Mouse (Mus musculus) heart, embryonic 16.5 days (tissue): ENCODE results near the gene Tbc1d22a. TPM values are rescaled to one million over a fixed set of nuclear protein-coding genes. Genes with fewer than 3 reads are reported as not detected.

Source experiments
- ATAC-seq: fragments of 200-750 bp; cut with Nextera tagmentation; replicated peaks from 2 replicates; pipeline ENCODE4 v1.8.0; 2017; ENCODE audit warnings: moderate number of reproducible peaks; ENCODE audit not compliant: insufficient read depth, low FRiP score; ENCODE audit errors: extremely low read depth
- H3K27ac ChIP-seq: fragments of 300-500 bp; sonication (generic); 2 replicates; pipeline ENCODE4 v1.5.1; 2014; ENCODE audit warnings: mild to moderate bottlenecking, low read length, control low read depth, moderate library complexity
- H3K27me3 ChIP-seq: fragments of 300-500 bp; sonication (generic); 2 replicates; pipeline ENCODE4 v1.6.1; 2014; ENCODE audit warnings: low read length, mixed read lengths; ENCODE audit not compliant: control insufficient read depth, insufficient read depth
- H3K36me3 ChIP-seq: fragments of 300-500 bp; sonication (generic); 2 replicates; pipeline ENCODE4 v1.6.1; 2014; ENCODE audit not compliant: control insufficient read depth, insufficient read depth
- H3K4me1 ChIP-seq: fragments of 300-500 bp; sonication (generic); 2 replicates; pipeline ENCODE4 v1.6.1; 2014; ENCODE audit warnings: low read length, mixed read lengths; ENCODE audit not compliant: control insufficient read depth, insufficient read depth
- H3K4me2 ChIP-seq: fragments of 300-500 bp; sonication (generic); 2 replicates; pipeline ENCODE4 v1.6.1; 2014; ENCODE audit warnings: low read depth, mild to moderate bottlenecking, control low read depth, low read length
- H3K4me3 ChIP-seq: fragments of 300-500 bp; sonication (generic); 2 replicates; pipeline ENCODE4 v1.5.1; 2014; ENCODE audit warnings: mild to moderate bottlenecking, control low read depth, low read length
- H3K9ac ChIP-seq: fragments of 300-500 bp; sonication (generic); 2 replicates; pipeline ENCODE4 v1.6.1; 2014; ENCODE audit warnings: low read length, control low read depth
- H3K9me3 ChIP-seq: fragments of 300-500 bp; sonication (generic); replicated peaks from 2 replicates; pipeline ENCODE4 v1.6.1; 2016; ENCODE audit warnings: low read length; ENCODE audit not compliant: control insufficient read depth
- WGBS: fragments of 180-500 bp; shearing (Covaris S2); extraction: QIAGEN DNeasy Blood & Tissue Kit; methylation state at CpG from one replicate; pipeline ENCODE4 v1.1.7; 2014; 5-methylcytosine and 5-hydroxymethylcytosine counted together
- polyA plus RNA-seq: library from polyadenylated mRNA; unstranded; fragments of >200 nt; fragmentation: Nextera tagmentation; extraction: Ambion mirVana; gene quantifications from 2 replicates; pipeline ENCODE4 v1.2.1, GENCODE M21; 2015

Gene Tbc1d22a
- polyA plus RNA-seq, 1 experiment from 2014 or later, result 11.5 TPM

DNA sequence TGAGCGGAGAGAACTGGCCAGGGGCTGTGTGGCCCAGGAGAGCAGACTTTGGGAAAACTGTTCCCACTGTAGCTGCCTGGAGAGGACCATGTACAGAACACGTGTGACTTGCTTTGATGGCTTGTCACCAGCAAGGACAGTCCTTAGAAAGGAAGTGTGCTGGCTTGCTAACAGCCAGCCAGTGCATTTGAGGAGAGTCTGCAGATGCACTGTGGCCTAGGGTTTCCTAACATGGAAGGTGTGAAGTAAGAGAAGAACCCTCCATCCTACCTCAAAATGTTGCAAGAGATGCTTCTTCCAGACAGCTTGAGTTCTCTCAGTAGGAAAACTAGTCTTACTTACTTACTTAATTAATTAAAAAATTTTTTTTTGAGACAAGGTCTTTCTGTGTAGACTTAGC lies 140.7 kb downstream of the Tbc1d22a start:
- H3K4me2 ChIP-seq, result no peak overlapping the region
- ATAC-seq, result no peak
- H3K27ac ChIP-seq, result no peak overlapping the region
- H3K4me3 ChIP-seq, result no peak overlapping the region
- H3K9ac ChIP-seq, result no peak overlapping the region
- no peaks in the 10 kb centered on the region for H3K9me3 ChIP-seq
- H3K4me1 ChIP-seq, result no peaks in the 10 kb centered on the region
- no peaks in the 10 kb centered on the region for H3K36me3 ChIP-seq
- 64% methylated on average over 2 of the region's 2 CpGs for WGBS
- H3K27me3 ChIP-seq, result no peaks in the 10 kb centered on the region

DNA sequence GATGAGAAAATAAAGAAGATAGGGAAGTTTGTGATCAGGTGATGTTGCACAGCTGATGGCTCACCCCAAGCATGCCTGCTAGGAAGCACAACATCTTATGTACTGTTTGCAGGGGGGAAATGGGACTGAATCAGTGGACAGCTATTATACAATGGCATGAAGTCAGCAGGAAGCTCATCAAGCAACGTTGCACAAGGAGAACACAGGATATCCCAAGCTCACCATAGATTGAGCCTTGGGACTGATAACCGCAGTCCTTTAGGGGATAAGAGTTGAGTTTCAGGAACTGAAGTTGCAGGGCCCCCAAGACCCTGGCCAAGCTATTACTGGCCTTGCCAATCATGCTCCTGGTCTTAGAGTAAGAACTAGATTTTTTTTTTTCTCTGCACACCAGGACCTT lies 141.6 kb downstream of the Tbc1d22a start:
- H3K36me3 ChIP-seq, result no peaks in the 10 kb centered on the region
- ATAC-seq, result no peak
- H3K27ac ChIP-seq, result no peak overlapping the region
- no peaks in the 10 kb centered on the region for H3K9me3 ChIP-seq
- H3K9ac ChIP-seq, result no peak overlapping the region
- 58% methylated on average over 2 of the region's 2 CpGs for WGBS
- H3K4me3 ChIP-seq, result no peak overlapping the region
- no peak overlapping the region for H3K4me2 ChIP-seq
- no peaks in the 10 kb centered on the region for H3K27me3 ChIP-seq
- no peaks in the 10 kb centered on the region for H3K4me1 ChIP-seq

DNA sequence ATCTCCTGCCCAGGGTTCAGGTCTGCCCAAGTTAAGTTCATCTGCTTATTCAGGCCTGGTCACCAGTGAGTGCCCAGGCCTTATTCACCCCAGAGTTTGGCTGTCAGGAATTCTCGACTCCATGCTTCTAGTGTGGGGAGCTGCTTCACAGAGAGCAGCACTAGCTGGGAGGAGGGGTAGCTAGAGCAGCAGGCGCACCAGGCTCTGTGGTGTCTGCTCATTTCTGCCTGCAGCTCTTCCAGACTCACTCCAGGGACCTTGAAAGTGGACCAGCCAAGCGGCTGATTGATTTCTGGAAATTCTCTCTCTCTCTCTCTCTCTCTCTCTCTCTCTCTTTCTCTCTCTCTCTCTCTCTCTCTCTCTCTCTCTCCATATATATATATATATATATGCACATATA lies 146.1 kb downstream of the Tbc1d22a start:
- H3K36me3 ChIP-seq, result no peaks in the 10 kb centered on the region
- 55% methylated on average over 3 of the region's 3 CpGs for WGBS
- H3K27ac ChIP-seq, result no peak overlapping the region
- no peak overlapping the region for H3K4me2 ChIP-seq
- no peaks in the 10 kb centered on the region for H3K9me3 ChIP-seq
- H3K27me3 ChIP-seq, result no peaks in the 10 kb centered on the region
- peaks cover 8% of the 10 kb centered on the region for H3K4me1 ChIP-seq
- no peak for ATAC-seq
- no peak overlapping the region for H3K4me3 ChIP-seq
- no peak overlapping the region for H3K9ac ChIP-seq

GRCm38 (mm10) chr15:86362306-86363150 lies 148.3 kb downstream of the Tbc1d22a start:
- H3K27me3 ChIP-seq, result no peaks in the 10 kb centered on the region
- H3K36me3 ChIP-seq, result no peaks in the 10 kb centered on the region
- peaks cover 12% of the 10 kb centered on the region for H3K4me1 ChIP-seq
- no peaks in the 10 kb centered on the region for H3K9me3 ChIP-seq
- H3K9ac ChIP-seq, result no peak overlapping the region
- WGBS, result 55% methylated on average over 10 of the region's 10 CpGs
- no peak overlapping the region for H3K4me3 ChIP-seq
- ATAC-seq, result peak; percentile 44; the same call in 1 of the 2 replicates
- peak overlapping the region; percentile 10 for H3K27ac ChIP-seq
- H3K4me2 ChIP-seq, result no peak overlapping the region

DNA sequence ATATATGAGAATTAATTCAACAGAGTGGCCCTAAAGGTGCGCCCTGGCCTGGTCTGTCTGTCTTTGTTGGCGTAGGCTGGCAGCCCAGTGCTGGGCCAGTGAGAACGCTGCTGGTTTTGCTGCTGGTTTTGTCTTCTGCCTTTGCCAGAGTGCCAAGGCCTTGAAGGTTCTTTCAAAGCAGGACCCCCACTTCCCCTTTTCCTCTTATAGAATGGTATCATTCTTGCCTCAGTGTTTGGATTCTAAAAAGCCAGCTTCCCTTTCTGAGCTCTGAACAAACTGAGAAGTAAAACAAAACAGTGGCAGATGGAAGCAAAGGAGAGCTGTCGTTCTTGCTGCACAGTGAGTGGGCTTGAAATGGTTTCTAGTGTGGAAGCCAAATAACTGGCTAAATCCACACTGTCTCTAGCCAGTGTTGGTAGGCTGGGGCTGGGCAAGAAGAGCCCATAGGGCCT lies 149.6 kb downstream of the Tbc1d22a start:
- Histone ChIP-seq H3K4me3 (no peak overlapping the region), H3K9ac (no peak overlapping the region), H3K27me3 (no peaks in the 10 kb centered on the region), H3K4me1 (peaks cover 12% of the 10 kb centered on the region), H3K4me2 (no peak overlapping the region), H3K36me3 (no peaks in the 10 kb centered on the region), H3K27ac (no peak overlapping the region; the same call in 1 of the 2 replicates), H3K9me3 (no peaks in the 10 kb centered on the region)
- 89% methylated on average over 4 of the region's 4 CpGs for WGBS
- ATAC-seq, result no peak

GRCm38 (mm10) chr15:86364948-86365658 lies 150.8 kb downstream of the Tbc1d22a start:
- H3K4me3 ChIP-seq, result no peak overlapping the region
- H3K27me3 ChIP-seq, result no peaks in the 10 kb centered on the region
- H3K9me3 ChIP-seq, result no peaks in the 10 kb centered on the region
- no peak for ATAC-seq
- H3K4me1 ChIP-seq, result peaks cover 12% of the 10 kb centered on the region
- no peak overlapping the region for H3K27ac ChIP-seq
- 92% methylated on average over 10 of the region's 10 CpGs for WGBS
- H3K4me2 ChIP-seq, result no peak overlapping the region
- H3K36me3 ChIP-seq, result no peaks in the 10 kb centered on the region
- no peak overlapping the region for H3K9ac ChIP-seq

GRCm38 (mm10) chr15:86366726-86367125 lies 152.5 kb downstream of the Tbc1d22a start:
- ATAC-seq, result no peak
- Histone ChIP-seq H3K4me1 (peaks cover 12% of the 10 kb centered on the region), H3K36me3 (no peaks in the 10 kb centered on the region), H3K9me3 (no peaks in the 10 kb centered on the region), H3K4me2 (no peak overlapping the region), H3K4me3 (no peak overlapping the region), H3K9ac (no peak overlapping the region), H3K27me3 (no peaks in the 10 kb centered on the region), H3K27ac (no peak overlapping the region)
- 80% methylated on average over 4 of the region's 4 CpGs for WGBS

GRCm38 (mm10) chr15:86367247-86367646 lies 153.0 kb downstream of the Tbc1d22a start:
- H3K9me3 ChIP-seq, result no peaks in the 10 kb centered on the region
- 61% methylated on average over 8 of the region's 8 CpGs for WGBS
- H3K4me3 ChIP-seq, result no peak overlapping the region
- H3K4me2 ChIP-seq, result no peak overlapping the region
- peaks cover 12% of the 10 kb centered on the region for H3K4me1 ChIP-seq
- no peaks in the 10 kb centered on the region for H3K36me3 ChIP-seq
- H3K27me3 ChIP-seq, result no peaks in the 10 kb centered on the region
- no peak for ATAC-seq
- H3K27ac ChIP-seq, result no peak overlapping the region
- H3K9ac ChIP-seq, result no peak overlapping the region

DNA sequence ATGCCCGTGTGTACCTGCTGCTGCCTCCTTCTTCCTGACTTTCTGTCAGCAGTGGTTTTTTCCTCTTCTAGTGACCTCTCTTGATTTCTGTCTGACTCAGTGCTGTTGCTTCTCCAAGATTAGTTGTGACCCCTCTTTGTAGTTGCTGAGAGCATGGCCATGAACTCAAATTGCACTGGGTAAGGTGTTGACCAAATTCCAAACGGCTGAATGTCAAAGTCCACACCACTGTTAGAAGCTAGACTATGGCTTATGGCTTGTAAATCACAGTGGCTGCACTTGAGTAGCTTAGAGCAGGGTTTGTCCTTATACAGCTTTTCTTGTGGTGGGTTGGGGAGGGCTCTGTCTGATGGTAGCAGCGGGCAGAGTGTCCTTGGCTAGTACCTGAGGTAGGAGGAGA lies 156.6 kb downstream of the Tbc1d22a start:
- H3K27me3 ChIP-seq, result no peaks in the 10 kb centered on the region
- peaks cover 3% of the 10 kb centered on the region; the same call in 1 of the 2 replicates for H3K4me1 ChIP-seq
- no peak overlapping the region for H3K27ac ChIP-seq
- no peaks in the 10 kb centered on the region for H3K36me3 ChIP-seq
- no peaks in the 10 kb centered on the region for H3K9me3 ChIP-seq
- no peak overlapping the region for H3K9ac ChIP-seq
- no peak for ATAC-seq
- 81% methylated on average over 3 of the region's 3 CpGs for WGBS
- H3K4me2 ChIP-seq, result no peak overlapping the region
- H3K4me3 ChIP-seq, result no peak overlapping the region
